Mouse (Mus musculus) cerebellum, adult 11 months (tissue): ENCODE measurements around the gene Nek1.

Experiments
- DNase-seq: peaks from one replicate; pipeline ENCODE4 v3.0.0; 2022

The Nek1 gene

DNA sequence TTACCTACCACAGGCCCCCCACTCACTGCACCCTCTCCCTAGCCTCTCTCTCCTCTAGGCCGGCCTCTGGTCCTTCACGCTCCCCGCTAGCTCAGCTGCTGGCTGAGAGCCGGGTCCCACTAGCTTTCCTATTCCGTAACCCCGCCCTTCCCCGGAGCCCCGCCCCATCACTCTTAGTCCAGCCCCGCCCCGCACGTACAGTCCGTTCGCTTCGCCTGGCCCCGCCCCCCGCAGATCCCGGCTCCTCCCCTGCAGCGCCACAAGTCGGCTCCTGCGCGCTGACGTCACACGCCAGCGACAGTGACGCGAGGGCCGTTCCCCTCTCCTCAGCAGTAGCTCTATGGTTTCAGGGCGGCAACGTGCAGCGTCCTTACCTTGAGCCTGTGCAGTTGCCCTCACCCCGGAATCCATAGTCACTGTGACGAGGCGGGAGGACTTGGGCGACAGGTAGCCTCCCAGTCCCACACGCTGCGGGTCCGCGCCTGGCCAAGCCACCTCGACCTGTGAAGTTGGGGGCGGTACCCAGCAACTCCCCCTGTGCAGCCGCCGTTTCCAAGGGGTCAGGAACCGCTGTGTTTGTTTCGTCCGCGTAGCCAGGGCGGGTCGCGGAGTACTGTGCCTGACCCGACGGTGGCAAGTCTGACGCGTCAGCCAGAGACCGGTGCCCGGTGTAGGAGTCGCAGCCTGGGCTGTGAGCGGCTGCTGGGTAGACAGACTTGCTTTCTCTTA is at the start of gene Nek1:
Gene Nek1 (plus strand): TSS at position 286 of the 729 bp plus-strand sequence.
- peak; percentile 97 for DNase-seq

GRCm38 (mm10) chr8:60947503-60947902 is 45.5 kb upstream of the Nek1 start:
- DNase-seq: no peak

- DNase-seq: no peak
These were observed 43.1 kb upstream of the Nek1 start for GRCm38 (mm10) chr8:60949859-60950258.

DNA sequence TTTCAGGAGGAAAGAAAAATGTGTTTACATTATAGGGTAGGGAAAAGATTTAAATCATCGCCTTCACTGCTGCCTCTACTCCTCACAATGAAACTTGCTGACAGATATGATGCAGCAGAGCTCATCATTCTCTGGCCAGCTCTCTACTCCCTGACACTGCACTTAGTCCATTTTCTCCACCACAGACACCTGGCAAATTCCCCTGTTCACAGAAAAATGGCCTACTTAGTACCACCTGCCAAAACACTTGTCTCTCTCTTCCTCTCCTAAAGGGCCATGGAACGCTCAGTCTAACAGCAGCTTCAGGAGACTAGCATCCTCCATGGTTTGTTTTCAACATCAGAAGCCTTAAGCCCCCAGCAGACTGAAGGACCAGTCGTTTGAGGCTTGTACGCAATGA is 41.7 kb upstream of the Nek1 start:
- DNase-seq: peak; percentile 32

DNA sequence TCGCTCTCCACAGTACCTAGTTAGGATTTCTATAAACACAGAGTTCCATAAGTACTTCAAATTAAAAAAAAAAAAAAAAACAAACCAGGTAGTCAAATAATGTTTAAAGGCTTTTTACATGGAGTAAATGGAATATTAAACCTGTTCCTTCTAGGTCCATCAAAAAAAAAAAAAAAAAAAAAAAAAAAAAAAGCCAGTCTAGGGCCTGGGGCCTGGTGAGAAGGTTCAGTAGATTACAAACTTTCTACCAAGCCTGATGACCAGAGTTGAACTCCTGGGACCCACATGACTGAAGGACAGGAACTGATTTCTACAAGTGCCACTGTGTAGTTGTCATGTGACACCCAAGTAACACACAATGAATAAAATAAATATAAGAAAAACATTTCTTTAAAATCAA is 41.2 kb upstream of the Nek1 start:
- DNase-seq: no peak

DNA sequence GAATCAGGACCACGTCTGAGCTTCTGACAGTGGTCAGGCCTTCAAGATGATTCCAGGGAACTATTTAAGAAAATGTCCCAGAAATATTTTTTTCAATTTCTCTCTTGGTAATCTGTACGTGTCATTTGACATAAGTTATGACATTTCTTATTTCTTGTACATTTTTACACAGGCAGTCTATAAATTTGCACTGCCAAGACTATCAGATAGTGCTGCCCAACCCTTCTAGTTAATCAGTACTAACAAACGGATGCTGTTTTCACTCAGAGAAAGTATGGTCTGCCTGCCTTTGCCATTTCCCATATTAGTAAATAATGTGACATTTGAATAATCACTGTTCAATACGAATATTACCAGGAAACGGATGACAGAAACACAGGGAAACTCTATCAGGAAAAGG is 40.2 kb upstream of the Nek1 start:
- no peak for DNase-seq

GRCm38 (mm10) chr8:60954281-60955014 is 38.5 kb upstream of the Nek1 start:
- peak; percentile 70 for DNase-seq

DNA sequence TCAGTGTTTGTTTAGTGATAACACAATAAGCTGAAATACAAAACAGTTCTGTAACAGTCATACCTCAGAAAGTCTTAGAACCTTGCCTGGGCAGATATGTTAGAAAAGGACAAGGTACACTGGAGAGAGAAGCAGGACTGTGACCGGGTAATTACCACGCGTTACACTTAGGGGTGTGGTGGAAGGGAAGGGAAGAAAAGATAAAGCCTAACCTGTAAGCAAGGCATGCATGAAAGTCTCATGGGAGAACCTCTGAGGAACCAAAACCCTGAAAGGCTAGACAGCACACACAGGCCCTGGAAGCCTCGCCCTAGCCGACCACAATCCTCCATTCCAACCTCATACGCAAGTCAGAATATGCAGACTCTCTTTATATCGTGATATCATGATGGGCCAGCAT is 36.1 kb upstream of the Nek1 start:
- no peak for DNase-seq

GRCm38 (mm10) chr8:60962763-60963162 is 30.2 kb upstream of the Nek1 start:
- no peak for DNase-seq

- DNase-seq: no peak
These were observed 29.1 kb upstream of the Nek1 start for GRCm38 (mm10) chr8:60963931-60964330.

- no peak for DNase-seq
These were observed 28.5 kb upstream of the Nek1 start for GRCm38 (mm10) chr8:60964518-60964917.

GRCm38 (mm10) chr8:60965306-60965705 is 27.7 kb upstream of the Nek1 start:
- DNase-seq: no peak

DNA sequence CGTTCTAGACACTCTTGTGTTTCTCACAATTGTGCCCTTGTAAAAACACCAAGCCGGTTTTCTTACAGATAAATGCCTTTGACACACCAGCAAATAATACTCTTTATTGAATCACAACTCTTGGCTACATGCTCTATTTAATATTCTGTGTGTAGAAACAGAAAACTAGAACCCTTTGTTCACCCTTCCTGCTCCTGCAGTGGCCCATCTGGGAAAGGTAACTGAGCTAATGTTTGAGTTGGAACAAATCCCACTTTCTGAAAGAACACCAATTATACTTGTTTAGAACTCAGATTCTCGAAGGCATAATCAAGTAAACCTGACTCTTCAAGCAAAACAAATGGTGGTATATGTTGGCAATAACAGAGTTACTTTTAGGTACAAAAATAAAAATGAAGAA is 27.3 kb upstream of the Nek1 start:
- DNase-seq: no peak

GRCm38 (mm10) chr8:60969091-60969490 is 23.9 kb upstream of the Nek1 start:
- DNase-seq: no peak

DNA sequence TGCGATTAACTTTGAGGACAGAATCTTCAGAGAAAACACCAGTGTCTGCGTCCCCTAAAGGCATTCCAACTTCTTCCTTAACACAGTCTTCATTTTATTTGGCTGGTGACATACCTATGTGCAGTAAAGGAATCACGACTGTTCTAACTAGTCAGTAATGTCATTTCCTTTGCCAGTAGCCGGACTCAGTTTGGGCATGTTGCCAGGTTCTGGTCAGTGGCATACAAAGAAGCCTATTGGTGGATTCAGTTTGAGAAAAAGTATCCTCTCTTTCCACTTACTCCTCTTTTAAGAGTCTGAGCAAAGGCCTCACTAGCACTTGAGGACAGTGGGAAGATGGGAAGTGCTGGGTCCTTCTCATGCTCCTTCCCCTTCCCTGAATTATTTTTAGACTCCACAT is 21.2 kb upstream of the Nek1 start:
- DNase-seq: no peak

- no peak for DNase-seq
These were observed 19.5 kb upstream of the Nek1 start for GRCm38 (mm10) chr8:60973448-60973847.

- no peak for DNase-seq
These were observed 18.2 kb upstream of the Nek1 start for GRCm38 (mm10) chr8:60974837-60975236.

DNA sequence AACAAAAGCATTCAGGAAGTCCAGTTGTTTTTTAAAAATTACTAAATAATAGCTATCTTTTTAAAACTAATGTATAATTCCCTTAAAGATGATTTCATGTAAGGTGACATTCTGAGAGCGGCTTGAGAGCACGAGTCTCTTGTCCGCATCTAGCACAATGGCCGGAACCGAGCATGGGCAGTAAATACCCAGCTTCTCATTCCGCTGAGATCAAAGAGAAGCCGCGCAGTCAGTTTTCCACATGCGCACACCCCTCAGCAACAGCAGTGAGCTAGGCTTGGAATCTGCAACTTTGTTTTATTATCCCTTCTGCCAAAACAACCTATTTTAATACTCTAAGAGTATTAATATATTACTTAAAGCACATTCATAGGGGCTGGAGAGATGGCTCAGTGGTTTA is 16.2 kb upstream of the Nek1 start:
- no peak for DNase-seq

DNA sequence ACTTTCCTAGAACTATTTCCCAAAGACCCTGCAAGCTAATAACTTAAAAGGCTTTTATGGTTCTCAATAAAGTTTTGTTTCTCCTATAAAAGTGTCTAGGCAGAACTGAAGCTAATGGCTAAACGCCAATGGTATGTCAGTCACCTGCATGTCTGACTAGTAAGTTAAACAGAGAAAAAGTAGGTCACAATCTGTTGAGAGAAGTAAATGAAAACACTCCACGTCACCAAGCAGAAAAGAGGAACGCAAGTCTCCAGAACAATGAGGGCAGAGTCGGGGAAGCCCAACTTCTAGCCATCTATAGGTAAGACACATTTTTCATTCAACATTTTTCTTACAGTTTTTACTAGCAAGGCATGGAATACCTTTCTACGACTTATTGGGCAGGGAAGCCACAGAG is 14.5 kb upstream of the Nek1 start:
- no peak for DNase-seq

GRCm38 (mm10) chr8:60981388-60981787 is 11.6 kb upstream of the Nek1 start:
- no peak for DNase-seq

- DNase-seq: peak; percentile 98
These were observed 10.0 kb upstream of the Nek1 start, which contains the start of gene Clcn3 for GRCm38 (mm10) chr8:60982701-60983687. Clcn3 (minus strand) TSS chr8:60983300.

DNA sequence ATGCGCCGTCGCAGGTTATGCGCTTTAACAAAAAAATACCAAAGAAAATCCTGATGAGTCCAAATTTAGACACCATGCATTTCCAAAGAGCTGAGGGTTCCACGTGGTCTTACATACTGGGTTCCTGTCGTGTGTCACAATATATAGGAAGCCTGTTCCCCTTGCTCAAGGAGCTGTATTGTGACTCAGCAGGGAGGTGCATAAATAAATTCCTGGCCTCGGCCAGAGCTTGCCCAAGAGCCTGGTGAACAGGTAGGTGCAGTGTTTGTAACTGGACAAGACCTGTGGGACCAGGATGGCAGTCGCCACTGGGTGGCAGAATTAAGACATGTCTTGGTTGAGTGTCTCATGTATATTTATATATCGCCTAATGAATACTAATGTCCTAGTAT is 9.3 kb upstream of the Nek1 start:
- peak; percentile 61 for DNase-seq
